Mouse (Mus musculus) heart, postnatal 0 days (tissue): ENCODE measurements at regions not wholly inside any gene's neighbourhood (a gene's known extent, or its start where the extent isn't known, plus 50 kb on each side); places are given as distances from the start of the nearest gene placed in this dataset.

Experiments
- CTCF ChIP-seq: IDR thresholded peaks from 2 replicates; pipeline ENCODE4 v1.5.1; 2016; ENCODE audit warnings: antibody characterized with exemption, control low read depth, low read depth
- EP300 ChIP-seq: IDR thresholded peaks from 2 replicates; pipeline ENCODE4 v1.6.1; 2016; ENCODE audit warnings: antibody characterized with exemption, low read depth

- TF ChIP-seq CTCF (no peak), EP300 (no peak)
These were observed 152.3 kb downstream of the Cmpk2 start for GRCm38 (mm10) chr12:26621135-26621932.
